Mouse (Mus musculus) kidney, postnatal 10 days (tissue): ENCODE measurements around the gene Cers2.
"Not testable (repeated sequence)": the region's sequence is repeated elsewhere in the genome, so short reads cannot be mapped to it uniquely, and the experiment has no call there.

Experiments
- DNase-seq: peaks from one replicate; pipeline ENCODE4 v3.0.0; 2021; ENCODE audit warnings: mixed read lengths

Cers2 gene

DNA sequence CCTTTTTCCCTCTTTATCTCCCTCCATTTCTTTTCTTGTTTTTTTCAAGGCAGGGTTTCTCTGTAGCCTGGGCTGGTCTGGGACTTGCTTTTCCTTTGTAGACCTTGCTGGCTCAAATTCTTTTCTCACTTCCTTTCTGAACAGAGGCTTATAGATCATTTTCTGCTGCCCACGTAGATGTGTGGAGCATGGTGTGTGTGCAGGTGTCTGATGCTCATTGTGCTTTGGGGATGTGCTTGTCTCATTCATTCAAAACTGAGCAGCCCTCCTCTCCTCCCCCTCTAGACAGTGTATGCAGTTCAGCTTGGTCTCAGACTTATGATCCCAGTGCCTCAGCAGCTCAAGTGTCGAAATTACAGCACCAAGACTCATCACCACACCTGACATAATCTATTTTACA is 4.5 kb downstream of the Cers2 start:
- no peak for DNase-seq

DNA sequence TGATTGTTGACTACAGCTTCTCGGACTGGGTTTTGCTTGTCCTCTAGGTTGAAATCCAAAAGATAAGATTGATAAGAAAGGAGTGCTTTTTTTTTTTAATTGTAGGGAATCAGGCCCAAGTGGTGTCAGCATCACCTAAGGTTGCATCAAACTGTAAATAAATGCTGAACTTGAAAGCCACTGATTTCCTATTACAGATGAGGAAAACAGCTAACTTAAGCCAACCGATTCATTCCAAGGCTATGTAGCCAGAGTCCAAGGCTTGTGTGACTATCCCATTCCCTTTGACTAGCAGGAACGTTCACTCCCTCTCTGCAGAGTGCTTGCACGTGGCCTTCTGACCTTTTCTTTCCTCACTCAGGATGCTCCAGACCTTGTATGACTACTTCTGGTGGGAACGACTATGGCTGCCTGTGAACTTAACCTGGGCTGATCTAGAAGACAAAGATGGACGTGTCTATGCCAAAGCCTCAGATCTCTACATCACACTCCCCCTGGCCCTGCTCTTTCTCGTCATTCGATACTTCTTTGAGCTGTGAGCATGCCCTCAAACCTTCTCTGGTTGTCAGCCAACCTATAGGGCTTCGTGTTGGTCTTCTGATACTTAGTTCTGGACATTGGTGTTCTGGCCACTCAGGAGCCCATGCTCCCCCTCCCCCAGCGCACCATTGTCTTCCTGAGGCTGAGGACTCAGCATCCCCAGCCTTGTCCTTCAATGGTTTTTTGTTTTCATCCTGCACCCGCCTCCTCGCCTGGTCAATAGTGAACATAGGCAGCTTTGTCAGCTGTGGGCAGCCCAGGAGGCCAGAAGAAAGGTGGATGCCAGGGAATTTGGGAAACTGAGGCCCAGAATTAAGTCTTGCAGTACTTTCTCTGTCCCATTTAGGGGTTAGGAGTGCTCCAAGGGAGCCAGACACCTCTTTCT is 5.4 kb downstream of the Cers2 start:
- DNase-seq = no peak

DNA sequence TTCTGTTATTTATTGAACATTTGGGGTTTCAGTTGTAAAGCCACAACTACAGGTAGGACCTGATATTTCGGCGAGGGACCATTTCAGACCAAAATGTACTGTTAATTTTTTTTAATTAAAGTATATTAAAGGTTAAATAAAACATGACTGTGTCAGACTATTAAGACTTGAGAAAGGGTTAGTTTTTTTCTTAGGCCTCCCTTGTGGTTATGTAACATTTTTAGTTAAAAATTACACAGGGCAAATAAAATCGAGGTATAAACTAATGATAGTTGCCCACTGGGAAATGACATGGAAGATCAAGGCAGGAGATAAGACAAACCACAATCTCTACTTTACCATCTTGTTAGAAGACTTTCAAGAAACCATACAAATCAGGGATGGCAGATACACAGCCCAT is 8.8 kb downstream of the Cers2 start:
- no peak for DNase-seq

DNA sequence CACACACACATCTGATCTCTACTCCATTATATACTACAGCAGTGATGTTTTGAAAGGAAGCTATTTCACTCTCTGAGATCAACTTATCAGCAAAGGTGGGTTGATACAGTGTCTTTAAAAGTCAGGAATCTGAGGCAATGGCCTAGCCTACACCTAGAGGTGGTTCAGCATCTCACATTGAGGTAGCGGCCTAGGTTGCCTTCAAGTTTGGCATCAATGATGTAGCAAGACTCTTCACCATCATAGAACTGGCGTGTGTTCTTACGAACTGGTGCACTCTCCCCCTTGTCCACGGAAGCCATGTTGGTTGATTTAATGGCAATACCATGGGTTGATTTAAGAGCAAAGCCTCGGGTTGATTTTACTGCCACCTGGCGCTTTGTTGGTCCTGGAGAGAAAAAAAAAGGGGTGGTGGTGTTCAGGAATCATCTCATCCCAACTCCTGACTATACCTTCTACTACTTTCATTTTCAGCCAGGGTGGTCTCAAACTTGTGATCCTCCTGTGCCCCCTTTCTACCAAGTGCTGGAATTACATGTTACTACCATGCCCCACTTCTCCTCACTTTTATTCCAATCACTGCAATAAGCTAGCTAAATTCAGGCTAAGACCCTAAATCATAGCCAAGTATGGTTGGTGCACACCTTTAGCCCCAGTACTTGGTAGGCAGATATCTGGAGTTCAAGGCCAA is 10.0 kb downstream of the Cers2 start:
- no peak for DNase-seq

DNA sequence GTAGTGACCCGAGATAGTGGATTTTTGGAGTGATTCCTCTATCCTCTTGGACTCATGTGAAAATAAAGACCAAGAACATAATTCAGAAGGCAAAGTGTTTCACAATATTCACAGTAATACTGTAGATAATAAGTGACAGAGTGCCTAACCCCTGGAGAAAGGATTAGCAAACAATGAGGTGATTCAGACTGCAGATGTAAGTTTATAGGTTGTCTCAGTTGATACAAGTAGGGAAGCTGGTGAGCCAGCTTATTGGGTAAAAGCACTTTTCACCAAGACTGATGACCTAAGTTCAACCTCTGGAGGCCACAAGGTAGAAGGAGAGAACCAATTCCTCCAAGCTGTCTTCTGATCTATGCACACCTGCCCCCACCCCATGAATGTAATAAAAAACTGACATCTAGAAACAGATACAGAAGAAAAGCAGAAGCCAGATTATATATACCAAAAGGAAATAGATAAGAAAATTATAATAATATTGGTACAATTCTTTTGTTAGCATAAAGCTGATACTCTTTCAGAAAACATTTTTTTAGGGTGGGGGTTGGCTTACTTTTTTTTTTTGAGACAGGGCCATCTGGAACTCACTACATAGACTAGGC is 14.3 kb downstream of the Cers2 start:
- no peak for DNase-seq

DNA sequence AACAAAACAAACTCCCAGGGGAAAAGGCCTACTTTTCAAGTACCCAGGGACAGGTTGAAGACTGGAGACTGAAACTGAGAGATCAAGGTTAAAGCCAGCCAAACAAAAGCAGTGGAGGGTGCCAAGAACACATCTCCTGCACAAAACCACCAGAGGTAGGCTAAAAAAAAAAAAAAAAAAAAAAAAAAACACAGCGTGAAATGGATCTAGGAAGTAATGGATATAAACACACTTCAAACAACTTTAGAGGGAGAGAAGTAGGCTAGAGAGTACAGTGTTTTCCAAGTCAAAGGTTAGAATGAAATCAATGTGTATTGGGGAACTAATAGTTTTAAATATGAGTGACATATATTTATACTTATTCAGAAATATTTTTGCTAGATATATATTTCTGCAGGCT is 16.9 kb downstream of the Cers2 start:
- DNase-seq = no peak

DNA sequence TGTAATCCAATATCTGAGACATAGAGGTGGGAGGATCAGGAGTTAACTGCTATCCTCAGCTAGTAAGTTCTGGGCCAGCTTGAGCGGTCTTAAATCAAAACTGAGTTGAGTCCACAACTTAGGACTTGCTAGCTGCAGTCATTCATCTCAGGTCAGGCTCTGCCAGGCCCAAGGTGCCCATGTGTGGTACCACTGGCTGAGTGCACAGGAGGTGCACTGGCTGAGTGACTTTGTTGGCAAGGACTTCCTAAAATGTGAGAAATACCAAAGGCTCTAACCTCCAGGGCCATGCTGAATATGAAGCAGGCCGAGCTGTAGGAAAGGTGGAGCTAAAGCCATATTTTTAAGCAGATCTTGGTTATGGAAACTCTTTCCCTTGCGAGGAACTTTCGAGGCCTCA is 22.8 kb downstream of the Cers2 start:
- DNase-seq = no peak

DNA sequence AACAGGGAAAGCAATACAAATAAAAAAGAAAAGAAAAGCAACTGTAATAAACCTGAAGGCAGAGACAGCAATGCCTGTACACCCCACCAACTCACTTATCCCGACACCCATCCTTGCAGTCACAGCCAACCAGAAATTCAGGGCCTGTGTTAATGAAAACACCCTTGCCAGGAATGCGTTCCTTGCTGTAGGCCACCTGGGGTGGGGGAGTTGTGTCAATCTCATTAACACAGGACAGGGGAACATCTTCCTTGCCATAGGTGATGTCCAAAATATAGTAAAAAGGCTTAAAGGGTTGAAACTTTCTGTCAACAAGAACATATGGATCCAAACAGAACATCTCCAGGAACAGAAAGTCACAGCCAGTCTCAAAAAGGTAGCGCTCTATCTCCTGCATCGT is 23.7 kb downstream of the Cers2 start:
- no peak for DNase-seq

DNA sequence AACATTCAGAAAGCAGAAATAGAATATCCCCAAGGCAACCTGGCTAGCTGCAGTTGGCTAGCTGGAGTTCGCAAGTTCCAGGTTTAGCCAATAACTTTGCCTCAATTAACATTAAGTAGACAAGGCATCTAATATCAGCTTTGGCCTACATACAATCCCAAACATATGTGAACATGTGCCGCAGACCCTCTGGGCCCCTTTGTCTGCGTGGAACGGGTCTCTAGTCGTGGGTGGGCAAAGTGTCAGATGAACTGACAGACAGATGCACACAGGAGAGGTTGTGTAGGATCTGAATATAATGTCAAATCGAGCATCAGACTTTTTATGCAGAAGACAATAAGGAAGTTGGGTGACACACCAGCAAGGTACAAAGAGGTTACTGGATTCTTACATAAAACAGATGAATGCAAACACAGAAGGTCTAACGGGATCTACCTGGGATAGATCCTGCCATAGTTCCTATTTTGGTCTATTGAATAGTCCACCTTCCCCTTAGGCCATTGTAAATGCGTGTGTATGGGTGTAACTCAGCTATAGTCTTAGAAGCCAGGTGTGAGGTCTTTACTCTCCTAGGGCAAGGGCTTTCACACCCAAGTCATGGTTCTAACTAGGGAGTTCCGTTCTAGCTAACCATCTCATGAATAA is 28.9 kb downstream of the Cers2 start:
- not testable (repeated sequence) for DNase-seq

DNA sequence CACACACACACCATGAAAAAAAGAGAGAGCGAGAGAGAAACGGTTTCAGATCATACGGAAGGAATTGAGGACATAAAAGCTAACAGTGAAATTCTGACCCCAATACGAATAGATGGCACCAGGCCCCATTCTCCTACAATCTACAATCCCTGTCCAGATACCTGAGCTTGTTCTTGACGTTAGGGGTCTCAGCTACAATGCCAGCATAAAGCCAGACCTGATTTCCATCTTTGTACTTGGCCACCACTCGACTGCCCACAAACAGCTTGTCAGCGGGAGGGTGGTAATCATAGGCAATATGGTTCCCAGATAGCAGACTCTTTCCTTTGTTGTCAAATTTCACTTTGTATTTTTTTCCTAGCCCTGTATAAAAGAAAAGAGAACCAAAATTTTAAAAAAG is 31.9 kb downstream of the Cers2 start:
- DNase-seq = no peak

DNA sequence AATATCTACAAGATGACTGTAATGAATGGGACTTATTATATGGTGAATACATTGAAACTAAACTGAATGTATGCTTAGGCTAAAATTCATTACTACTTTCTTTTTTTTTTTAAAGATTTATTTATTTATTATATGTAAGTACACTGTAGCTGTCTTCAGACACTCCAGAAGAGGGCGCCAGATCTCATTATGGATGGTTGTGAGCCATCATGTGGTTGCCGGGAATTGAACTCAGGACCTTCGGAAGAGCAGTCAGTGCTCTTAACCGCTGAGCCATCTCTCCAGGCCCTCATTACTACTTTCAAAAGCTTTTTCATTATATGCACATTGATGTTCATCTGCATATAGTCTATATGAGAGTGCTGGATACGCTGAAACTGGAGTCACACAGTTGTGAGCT is 33.8 kb downstream of the Cers2 start:
- not testable (repeated sequence) for DNase-seq

DNA sequence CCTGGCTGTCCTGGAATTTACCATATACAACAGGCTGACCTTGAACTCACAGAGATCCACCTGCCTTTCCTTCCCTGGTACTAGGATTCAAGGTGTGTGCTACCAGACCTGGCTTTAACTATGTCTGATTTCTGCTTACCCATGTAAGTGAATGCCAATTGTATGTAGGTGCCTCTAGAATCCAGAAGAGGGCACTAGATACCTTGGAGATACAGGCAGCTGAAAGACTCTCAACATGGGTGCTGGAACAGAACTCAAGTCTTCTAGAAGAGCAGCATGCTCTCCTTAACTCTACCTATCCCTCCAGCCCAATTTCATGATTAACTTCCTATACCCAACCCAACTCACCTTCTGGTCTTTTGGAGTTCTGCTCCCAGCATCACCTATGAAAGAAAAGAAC is 34.9 kb downstream of the Cers2 start:
- DNase-seq = no peak

DNA sequence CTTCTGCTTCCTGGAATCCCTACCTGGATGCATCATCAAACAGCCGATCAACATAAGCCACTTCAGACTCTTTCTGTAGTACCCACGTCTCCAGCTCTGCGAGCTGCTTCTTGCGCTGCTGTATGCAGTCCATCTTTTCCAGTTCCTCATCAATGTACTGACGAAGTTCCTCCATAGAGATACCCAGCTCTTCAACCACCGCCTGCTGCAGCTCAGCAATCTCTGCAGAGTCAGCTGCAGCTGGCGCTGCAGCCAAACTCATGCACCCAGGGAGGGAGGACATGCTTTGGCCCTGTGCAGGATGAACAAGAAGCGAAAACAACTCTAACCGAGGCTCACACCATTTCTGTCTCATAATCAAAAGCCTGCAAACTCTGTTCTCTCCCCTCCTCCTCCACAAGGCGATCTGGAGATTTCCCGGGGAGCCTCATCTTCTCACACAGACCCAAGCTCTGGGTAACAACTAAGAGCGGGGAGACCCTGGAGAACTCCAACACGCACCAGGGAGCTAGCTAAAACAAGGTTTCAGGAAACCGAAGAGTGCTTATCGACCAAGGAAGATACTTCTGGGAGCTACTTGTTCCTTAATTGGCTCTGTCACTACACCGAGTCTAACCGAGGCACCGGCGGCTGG is 41.4 kb downstream of the Cers2 start:
- DNase-seq = not testable (repeated sequence)

DNA sequence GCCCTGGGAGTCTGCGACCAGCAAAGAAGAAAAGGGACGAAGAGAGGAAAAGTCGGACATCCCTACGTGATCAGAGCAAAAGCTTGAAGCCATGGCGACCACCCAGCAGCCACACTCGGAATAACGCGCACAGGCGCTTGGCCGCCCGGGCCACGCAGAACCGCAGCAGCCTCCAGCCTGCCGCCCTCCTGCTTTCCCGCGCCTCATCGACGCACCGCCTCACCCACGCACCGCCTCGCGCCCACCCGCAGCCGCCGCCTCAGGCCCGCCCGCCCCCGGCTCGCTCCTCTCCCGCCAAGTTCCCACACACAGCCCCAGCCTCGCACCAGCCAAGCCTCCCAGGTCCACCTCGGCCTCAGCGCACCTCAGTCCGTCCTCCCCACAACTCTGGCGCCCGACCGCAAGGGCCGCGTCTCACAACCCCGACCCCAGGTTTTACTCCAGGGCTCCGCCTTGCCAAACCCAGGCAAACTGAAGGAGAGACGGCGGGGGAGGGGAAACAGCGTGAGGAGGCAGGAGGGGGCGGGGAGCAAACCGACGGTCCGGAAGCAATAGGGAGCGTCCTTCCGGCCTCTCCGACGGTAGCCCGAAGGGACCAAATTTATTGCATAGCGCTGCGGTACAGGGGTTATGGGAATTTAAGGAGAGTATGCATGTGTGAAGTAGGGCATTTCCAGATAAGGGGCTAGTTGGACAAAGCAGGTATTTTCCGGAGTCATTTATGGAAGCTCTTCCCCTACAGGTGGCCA is 42.3 kb downstream of the Cers2 start, which contains the start of gene Setdb1:
Setdb1 (minus strand) TSS at position 502 of the 749 bp plus-strand sequence.
- DNase-seq = peak; percentile 98

DNA sequence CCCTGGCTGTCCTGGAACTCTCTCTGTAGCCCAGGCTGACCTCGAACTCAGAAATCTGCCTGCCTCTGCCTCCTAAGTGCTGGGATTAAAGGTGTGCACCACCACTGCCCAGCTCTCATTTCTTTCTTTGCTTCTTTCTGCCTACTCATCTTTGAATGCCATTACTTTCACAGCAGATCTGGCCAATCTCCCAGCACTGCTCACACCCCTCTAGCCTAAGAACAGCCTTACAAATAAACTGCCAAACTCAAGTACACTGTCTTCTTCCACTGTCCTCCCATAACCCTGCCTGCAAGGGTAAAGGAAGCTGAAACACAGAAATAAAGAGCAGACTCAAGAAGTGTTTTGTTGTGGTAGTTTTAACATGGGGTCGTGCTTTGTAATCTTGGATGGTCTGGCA is 43.2 kb downstream of the Cers2 start:
- no peak for DNase-seq

DNA sequence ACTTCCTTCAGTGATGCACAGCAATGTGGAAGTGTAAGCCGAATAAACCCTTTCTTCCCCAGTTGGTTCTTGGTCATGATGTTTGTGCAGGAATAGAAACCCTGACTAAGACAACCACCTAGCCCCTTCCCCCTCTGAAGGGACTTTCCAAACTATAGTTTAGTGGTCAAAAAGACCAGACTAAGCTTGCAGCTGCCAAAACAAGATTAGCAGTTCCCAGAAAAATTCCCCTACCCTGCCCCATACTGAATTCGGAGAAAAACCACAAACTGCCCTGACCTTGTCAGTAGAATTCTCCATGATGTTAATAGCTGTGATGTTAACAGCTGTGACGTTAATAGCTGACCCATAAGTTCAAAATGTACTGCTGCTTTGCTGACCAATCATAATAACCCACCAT is 45.7 kb downstream of the Cers2 start:
- DNase-seq = not testable (repeated sequence)

DNA sequence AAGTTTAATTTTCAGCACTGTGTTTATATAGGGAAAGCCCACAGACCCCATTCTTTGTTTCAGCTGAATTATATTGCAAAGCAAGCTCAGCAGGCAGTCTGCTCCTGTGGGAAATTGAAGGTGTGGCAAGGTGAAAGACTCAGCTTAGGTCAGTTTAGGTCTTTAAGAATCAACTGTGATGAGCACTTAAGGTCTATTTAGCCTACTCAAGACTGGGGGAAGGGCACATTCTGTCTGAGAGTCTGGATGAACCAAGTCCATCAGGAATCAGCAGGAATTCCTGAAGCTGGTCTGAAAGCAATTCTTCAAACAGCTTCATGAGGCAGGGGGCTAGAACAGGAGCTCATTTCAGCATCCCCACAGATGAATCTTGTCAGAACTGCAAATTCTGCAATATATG is 55.5 kb downstream of the Cers2 start:
- no peak for DNase-seq
